Mouse (Mus musculus): ENCODE results near the gene Nts. TPM values are rescaled to one million over a fixed set of nuclear protein-coding genes. Genes with fewer than 3 reads are reported as not detected.

Gene Nts
- not detected for polyA plus RNA-seq (2017; shearing (Covaris generic))

GRCm38 (mm10) chr10:102490386-102490785 is at the start of gene Nts:
Gene Nts (minus strand): TSS chr10:102490486.

GRCm38 (mm10) chr10:102511807-102512461 is 21.6 kb upstream of the Nts start, which contains the start of gene Rassf9:
Gene Rassf9 (plus strand): TSS chr10:102512222.

Other genes starting within 250 kb of the Nts start
- gene Rassf9, start 21.7 kb upstream of the Nts start, polyA plus RNA-seq (2017; shearing (Covaris generic)): not detected